Mouse (Mus musculus) layer of hippocampus, postnatal 10 days (tissue): ENCODE measurements around the gene 3110082I17Rik. TPM values are rescaled to one million over a fixed set of nuclear protein-coding genes. Genes with fewer than 3 reads are reported as not detected.
"Not testable (repeated sequence)": the region's sequence is repeated elsewhere in the genome, so short reads cannot be mapped to it uniquely, and the experiment has no call there.

ENCODE experiments used
- DNase-seq, 2 experiments: peaks; one replicate each; pipeline ENCODE4 v3.0.0; 2021; ENCODE audit warnings: low spot score in 2 of 2
- total RNA-seq, 2 experiments: library from RNA; stranded (reverse); gene quantifications; 2 replicates each; pipeline ENCODE4 v1.2.3; 2021

Gene 3110082I17Rik
- total RNA-seq, 2 experiments from 2014 or later = 19.3 to 21.0 TPM

DNA sequence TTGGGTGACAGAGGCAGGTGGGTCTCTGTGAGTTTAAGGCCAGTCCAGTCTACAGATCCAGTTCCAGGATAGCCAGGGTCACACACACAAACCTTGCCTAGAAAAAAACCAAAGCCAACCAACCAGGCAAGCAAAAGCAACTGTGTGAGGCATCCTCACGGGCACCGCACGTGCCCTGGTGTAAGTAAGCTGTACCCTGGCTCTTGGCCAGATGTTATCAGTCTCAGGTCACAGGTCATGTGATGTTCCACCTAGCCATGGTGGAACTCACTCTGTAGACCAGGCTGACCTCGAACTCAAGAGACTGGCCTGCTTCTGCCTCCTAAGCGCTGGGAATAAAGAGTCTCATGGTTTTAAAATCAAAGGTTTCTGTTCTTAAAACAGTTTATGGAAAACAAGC, 101.1 kb downstream of the 3110082I17Rik start:
- no peak for DNase-seq

DNA sequence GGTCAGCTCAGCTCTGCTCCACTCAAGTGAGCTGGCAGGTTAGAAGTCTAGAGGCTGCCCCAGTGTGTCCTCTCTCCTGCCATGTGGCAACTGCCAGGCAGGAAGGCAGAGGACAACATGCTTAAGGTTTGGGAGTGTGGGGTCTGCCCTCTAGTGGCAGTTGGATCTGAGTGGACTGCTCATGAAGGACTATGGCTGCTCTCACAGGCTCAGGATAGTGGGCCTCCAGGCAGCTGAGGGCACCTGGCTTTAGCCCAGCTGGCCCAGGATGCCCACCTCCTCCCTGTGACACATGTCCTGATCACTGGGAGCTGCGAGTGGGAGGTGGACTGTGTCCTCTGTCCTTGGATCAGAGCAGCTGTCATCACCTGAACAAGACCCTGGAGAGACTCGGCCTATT, 101.7 kb downstream of the 3110082I17Rik start:
- DNase-seq = peak in 1 of 2 experiments; percentile 49

DNA sequence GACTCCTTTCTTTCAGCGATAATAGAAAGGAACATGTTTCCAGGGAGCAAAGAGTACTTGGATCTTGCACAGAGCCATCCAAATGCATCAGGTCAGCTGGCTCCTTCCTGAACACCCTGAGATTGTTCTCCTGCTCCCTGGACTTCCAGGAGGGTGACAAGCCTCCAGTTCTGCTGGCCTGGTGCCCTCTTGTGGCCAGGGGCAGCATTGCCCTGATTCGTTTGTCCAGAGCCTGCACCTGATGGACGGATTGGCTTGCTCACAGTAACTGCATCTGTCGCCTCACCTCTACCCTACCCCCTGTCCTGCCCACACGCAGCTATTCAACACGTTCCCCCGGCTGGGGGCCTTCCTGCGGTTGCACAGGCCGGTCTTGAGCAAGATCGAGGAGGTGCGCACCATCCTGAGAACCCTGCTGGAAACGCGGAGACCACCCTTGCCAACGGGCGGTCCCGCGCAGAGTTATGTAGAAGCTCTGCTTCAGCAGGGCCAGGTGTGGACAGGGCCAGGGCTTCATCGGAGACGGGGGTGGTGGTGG, 105.0 kb downstream of the 3110082I17Rik start:
- DNase-seq = peak; percentile 78 to 84

DNA sequence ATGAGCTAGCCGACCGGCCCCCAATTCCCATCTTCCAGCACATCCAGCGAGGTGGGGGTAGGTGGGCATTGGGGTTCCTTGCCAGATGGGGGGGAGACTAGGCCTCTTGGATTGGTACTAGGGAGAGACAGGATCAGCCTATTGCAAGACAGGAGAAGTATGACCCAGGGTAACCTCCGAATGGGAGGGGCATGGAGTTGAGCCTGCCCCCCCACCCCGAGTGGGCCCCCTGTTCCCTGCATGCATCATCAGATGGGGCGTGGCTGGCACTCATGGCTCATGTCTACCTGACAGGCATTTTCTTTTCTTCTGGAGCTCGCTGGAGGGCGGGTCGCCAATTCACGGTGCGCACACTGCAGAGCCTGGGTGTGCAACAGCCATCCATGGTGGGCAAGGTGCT, 106.4 kb downstream of the 3110082I17Rik start:
- no peak for DNase-seq

DNA sequence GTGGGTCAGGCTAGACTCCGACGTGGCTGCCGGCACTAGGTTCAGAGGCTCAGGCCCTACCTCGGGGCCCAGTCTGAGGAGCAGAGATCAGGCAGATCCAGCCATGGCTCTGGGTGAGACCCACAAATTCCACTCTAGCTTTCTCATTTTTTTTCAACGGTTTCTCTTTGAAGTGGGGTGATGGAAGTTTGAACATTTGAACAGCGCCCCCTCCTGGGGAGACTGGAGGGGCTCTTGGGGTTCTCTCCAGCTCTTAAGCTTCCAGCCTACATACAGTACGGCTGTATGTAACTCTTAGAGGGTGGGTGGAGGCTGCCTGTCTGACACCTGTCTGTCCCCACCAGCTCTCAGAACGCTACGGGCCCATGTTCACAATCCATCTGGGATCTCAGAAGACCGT, 106.8 kb downstream of the 3110082I17Rik start:
- DNase-seq = no peak

DNA sequence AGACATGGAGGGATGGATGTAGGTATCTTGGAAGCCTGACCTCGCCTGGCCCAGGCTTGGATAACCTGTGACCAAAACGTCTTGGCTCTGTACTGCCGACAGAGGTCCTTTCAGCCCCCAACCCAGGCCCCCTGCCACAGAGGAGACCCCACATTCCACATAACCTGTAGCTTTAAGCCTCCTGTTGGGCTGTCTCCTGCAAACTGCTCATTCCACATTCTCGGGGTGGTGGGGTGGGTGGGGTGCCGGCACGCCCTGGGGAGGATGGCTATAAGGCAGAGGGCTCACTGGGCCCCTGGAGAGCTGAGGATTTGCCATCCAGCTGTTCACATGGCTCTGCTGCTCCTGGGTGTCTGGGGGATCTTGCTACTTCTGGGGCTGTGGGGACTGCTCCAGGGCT, 108.0 kb downstream of the 3110082I17Rik start, which contains the start of gene Cyp2w1:
Cyp2w1 (plus strand) TSS at position 301 of the 400 bp plus-strand sequence.
- no peak for DNase-seq

DNA sequence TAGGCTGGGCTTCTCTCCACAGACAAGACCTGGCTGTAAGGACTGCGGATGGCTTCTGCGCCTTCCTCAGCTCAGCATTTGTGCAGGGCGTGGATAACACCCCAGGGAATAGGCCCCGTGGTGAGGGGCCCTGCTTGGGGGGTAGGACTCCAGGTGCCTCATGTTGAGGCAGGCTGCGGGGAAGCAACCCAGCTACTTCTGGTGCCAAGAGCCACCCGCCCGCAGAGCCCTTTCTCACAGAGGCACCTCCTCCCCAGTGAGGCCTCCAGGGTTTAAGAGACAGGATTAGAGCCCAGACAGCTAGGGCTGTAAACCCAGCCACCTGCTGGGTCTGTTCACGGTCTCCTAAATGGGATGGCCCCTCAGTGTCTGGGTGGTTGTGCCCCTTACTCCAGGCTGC, 108.7 kb downstream of the 3110082I17Rik start:
- no peak for DNase-seq

DNA sequence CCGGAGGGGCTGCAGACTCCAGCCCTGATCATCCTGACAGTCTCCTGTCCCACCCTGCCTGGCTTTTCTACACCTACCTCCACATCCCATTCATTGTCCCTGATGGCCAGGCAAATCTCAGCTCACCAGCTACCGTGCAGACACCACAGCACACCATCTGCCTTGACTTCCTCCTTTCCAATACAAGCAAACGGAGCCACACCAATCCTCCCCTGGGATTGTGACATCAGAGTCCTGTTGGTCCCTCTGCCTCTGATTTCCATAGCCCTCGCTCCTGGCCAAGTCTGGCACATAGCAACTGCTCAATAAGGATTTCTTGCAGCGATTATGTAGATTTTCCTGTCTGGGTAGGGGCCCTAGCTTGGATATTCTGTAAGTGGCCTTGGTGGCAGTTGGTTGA, 109.2 kb downstream of the 3110082I17Rik start, which contains the start of gene Cox19:
Cox19 (minus strand) TSS at position 285 of the 400 bp plus-strand sequence.
- no peak for DNase-seq

DNA sequence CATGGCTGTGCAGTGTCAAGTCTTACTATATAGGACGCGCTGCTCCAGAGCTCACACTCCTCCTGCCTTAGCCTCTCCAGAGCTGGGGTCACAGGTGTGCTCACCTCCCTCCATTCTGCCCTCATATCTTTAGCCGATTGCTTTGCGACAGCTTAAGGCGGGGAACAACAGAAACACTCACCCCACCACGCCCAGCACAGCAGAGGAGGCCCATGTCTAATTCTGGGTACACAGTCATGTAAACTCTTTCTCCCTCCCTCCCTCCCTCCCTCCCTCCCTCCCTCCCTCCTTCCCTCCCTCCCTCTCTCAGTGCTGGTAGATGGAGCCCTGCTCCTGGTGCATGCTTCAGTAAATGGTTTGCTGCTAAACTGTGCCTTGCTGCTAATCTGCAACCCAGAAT, 110.6 kb downstream of the 3110082I17Rik start:
- DNase-seq = no peak

DNA sequence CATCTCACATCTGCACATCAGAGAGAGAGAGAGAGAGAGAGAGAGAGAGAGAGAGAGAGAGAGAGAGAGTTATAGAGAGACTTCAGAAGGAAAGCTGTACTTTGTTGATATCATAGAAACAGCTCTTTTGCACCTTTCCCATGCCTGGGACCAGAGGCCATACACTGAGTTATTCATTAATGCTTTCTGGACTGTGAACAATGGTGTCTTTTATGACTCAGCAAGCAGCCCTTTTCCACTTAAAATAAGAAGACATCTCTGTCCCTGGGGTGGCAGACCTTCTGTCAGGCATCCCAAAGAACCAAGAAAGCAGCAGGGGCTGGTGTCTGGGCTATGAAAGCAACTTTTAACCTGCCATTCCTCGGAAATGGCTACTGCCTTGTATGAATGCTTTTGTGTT, 113.1 kb downstream of the 3110082I17Rik start:
- DNase-seq = no peak

DNA sequence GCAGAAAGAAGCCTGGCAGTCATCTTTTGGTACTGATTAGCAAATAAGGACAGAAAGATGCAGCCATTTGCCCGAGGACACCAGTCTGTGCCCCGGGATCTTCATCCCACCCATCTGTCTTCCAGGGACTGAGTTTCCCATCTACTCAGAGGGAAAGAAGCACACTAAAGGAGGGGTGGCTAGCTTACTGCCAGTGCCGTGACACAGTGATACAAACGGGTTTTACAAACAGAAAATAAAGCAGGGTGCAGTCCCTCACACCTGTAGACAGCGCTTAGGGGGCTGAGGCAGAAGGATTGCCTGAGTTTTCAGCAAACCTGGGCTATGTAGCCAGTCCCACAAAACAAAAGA, 115.0 kb downstream of the 3110082I17Rik start:
- no peak for DNase-seq

DNA sequence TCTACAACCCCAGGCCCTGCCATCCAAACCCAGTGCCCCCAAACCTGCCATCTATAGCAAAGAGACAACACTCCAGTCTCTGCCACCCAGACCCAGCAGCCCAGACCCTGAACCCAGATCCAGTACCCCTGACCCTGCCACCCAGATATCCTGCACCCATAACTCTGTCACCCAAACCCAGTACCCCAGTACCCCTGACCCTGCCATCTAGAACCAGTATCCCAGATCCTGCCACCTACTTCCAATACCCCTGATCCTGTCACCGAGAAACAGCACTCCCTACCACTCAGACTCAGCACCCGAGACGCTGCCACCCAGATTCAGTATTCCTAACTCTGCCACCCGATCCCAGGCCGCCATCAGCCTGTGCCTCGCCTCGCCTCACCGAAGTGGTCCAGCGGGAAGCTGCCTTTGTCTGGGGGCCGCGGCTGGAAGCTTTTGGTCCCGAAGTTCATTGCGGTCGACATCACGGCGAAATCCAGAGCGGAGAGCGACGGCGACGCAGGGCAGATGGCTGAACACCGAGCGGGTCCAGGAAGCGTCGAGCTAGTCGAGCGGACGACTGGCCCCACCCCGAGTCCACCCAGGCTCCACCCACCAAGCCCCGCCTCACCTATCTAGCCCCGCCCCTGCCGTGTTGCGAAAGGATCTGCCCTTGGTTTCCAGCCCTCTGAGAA, 115.5 kb downstream of the 3110082I17Rik start:
- DNase-seq = peak; percentile 92 to 94

DNA sequence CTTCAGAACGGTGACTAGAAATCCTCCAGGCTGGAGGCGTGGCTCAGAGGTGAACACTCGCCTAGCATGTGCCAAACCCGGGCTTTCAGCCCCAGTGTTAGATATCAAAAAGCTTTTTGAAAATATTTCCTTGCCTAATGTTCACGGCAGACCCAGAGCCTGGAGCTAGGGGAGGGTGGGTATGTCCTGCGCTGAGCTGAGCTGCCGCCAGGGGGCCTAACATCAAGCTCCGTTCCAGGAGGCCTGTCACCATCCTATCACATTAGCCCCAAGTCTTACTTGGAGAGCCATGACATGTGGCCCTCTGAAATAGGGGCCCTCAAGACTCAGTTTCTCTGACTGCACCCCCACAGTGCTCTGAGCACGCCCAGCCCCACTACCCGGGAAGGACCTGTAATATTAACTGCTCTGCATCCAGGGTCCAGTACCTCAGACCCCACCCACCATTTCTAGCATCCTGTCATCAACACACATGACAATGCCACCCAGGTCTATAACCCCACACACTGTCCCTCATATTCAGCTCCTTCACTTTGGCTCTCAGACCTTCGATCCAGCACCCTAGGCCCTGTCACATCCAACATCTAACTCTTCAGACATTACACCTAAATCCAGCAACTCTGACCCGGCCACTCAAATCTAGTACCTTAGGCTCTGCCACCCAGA, 116.2 kb downstream of the 3110082I17Rik start:
- DNase-seq = peak; percentile 86 to 88

DNA sequence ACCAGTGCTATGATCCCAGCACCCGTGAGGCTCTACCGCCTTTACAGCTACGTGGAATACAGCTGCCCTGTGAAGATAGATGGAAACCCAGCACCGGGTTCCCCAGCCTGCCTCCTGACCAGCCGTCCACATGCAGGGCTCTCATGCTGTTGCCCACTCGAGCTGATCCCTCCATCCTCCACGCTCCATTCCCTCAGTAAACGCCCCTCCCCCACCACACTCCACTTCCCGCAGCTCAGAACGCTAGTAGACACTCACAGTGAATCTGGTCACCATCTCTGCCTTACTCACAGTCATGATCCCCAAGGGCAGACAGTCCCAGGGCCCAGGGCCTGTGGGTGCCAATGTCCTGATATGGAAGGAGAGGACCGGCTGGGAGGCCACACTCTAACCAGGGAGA, 121.4 kb downstream of the 3110082I17Rik start:
- no peak for DNase-seq

DNA sequence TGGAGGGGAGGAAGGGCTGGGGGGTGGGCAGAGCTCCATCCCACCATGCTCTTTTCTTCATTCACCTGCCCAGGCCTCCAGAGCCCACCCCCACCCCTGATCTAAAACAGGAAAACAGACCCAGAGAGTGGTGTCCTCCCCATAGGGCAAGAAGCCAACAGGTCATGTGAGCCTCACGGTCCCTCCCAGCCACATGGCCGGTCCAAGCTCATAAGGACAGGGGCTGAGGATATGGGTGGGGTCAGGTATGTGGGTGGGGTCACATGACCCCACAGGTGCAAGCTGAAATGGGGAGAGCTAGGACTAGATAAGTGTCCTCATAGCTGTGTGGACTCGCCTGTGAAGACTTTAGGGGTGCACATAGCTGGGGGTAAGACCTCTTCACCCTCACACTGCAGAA, 121.9 kb downstream of the 3110082I17Rik start:
- DNase-seq = no peak

DNA sequence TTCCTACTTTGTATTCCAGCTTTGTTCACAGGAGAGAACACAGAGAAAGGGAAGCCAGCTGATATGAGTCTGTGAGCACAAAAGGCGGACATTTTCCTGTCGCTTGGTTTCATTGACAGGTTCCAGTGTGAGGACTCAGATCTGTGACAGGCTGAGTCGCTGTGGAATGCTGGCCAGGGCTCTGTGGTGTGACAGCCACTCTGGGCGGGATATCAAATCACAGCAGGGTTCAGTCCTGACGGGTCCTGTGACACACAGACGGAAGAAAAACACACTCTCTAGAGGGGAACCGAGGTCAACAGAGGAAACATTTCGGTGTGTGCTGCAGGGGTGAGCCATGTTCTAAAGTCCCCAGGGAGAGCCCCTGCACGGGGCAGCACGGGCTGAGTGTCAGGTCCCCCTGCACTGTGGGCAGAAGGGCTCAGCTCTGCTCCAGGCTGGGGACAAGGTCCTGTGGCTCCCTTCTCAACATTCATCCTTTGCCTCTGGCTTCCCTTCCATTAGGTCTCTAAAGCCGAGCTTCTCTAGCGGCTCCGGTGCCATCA, 122.4 kb downstream of the 3110082I17Rik start:
- DNase-seq = peak in 1 of 2 experiments; percentile 32

DNA sequence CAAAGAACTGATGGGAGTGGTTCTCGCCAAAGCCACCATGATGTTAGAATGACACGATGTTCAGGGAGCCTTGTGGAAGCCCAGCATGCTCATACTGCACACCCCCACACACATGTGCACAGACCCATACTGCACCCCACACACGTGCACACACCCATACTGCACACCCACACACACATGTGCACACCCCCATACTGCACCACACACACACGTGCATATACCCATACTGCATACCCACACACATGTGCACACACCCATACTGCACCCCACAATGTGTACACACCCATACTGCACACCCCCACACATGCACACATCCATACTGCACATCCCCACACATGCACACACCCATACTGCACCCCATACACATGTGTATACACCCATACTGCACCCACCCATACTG, 124.7 kb downstream of the 3110082I17Rik start:
- no peak for DNase-seq

DNA sequence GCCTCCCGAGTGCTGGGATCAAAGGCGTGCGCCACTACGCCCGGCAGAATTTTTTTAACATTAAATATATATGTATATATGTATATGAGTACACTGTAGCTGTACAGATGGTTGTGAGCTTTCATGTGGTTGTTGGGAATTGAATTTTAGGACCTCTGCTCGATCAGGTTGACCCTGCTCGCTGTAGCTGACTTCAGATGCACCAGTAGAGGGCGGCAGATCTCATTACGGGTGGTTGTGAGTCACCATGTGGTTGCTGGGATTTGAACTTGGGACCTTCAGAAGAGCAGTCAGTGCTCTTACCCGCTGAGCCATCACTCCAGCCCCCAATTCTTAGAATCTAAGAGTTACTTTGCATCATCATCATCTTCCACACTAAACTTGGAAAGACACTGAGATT, 125.9 kb downstream of the 3110082I17Rik start:
- DNase-seq = not testable (repeated sequence)

DNA sequence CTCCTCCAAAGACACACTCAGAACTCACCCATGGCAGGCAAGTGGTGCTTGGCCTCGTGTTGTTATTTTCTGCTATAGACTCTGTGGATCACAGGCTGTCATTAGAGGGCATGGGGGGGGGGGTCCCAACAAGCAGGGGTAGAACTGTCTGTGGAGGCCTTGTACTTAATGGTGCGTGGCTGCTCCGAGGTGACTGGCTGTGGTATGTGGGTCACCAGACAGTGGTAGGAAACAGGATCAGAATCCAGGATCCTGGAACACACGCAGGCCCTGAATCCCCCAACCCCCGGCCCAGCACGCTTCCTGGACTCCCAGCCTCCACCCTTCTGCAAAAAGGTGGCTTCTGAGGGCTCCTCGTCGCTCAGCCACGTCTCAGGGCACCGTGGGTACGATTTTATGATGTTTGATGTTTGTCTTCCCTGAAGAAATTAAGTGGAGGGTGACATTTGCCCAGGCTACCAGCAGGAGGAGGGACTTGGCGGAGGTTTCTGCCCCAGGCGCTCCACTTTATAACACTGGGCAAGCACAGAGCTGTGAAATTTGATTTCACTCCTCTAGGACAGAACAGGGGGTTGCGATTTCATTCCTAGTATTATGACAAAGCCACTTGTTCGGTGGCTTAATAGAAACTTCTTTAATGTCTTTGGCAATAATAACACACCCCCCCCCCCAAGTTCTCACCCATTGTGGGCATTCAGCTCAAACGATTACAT, 126.9 kb downstream of the 3110082I17Rik start:
- no peak for DNase-seq

DNA sequence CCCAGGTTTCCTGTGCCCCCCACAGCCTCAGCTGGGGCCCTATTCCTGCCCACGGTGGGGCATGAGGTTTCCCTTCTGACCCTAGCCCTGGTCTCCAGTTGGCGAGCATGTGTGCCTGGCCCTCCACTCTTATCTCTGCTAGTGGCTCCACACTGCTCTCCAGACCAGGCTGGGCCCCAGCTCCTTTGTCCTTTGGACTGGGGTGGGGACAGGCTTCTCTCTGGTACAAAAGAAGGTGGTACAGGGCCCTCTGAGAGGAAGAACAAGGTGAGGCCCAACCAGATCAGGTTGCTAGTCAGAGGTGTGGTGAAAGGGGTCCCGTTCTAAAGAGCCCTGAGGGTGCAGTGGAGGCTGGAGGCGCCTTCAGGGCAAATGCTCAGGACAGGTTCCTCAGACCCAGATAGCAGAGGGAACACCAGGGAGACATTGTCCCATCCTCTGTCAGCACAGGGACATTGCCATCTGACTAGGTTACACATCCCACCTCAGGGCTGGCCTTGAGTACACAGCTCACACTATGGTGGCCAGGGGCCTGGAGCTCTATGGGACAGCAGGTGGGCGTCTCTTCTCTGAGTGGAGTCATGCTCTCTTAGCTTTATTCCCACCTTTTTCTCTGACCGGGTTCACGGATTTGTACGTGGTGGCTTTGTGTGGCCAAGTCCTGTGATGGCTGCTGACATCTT, 127.6 kb downstream of the 3110082I17Rik start:
- no peak for DNase-seq

DNA sequence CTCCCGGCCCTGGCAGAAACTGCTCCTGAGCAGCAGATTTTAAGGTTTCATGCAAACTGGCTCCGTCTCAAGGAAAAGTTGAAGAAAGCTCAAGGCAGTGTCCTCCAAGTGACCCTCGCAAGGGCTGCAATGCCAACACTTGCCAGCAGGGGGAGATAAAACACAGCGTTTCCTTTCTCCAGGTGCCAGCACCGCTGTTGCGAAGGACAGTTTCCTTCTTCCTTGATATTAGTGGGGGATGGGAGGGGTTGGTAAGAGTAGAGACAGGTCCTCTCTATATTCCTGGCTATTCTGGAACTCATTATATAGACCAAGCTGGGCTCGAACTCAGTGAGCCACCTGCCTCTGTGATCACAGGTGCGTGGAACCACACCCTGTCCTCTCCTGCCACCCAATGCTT, 128.6 kb downstream of the 3110082I17Rik start:
- peak; percentile 86 to 87 for DNase-seq
